Mouse (Mus musculus): Measurements from ENCODE around the gene Krtap4-2. TPM values are rescaled to one million over a fixed set of nuclear protein-coding genes. Genes with fewer than 3 reads are reported as not detected.

Gene Krtap4-2
- not detected for polyA plus RNA-seq (2014; fragmentation: Illumina TruSeq; extraction: RNeasy Lipid Tissue Mini Kit (QIAGEN cat#74804); ENCODE audit: low read depth, low replicate concordance)

GRCm38 (mm10) chr11:99634653-99635134 is at the start of gene Krtap4-2:
Gene Krtap4-2 (minus strand): TSS chr11:99635084.

GRCm38 (mm10) chr11:99665860-99666259 is 31.0 kb upstream of the Krtap4-2 start, which contains the start of gene Krtap4-6:
Gene Krtap4-6 (minus strand): TSS chr11:99665960.

GRCm38 (mm10) chr11:99658467-99659010 is 23.7 kb upstream of the Krtap4-2 start, which contains the start of gene Gm11563:
Gene Gm11563 (minus strand): TSS chr11:99658960.

GRCm38 (mm10) chr11:99650136-99650535 is 15.3 kb upstream of the Krtap4-2 start, which contains the start of gene Gm11555:
Gene Gm11555 (minus strand): TSS chr11:99650236.

GRCm38 (mm10) chr11:99643635-99644139 is 8.8 kb upstream of the Krtap4-2 start, which contains the start of gene Krtap4-7:
Gene Krtap4-7 (minus strand): TSS chr11:99644089.

GRCm38 (mm10) chr11:99628138-99628537 is 6.7 kb downstream of the Krtap4-2 start, which contains the start of gene Krtap4-1:
Gene Krtap4-1 (minus strand): TSS chr11:99628238.

GRCm38 (mm10) chr11:99620335-99620734 is 14.5 kb downstream of the Krtap4-2 start, which contains the start of gene Gm11562:
Gene Gm11562 (minus strand): TSS chr11:99620435.

GRCm38 (mm10) chr11:99614796-99615363 is 20.0 kb downstream of the Krtap4-2 start, which contains the start of gene Krtap2-4:
Gene Krtap2-4 (minus strand): TSS chr11:99614846.

GRCm38 (mm10) chr11:99610089-99610488 is 24.8 kb downstream of the Krtap4-2 start, which contains the start of gene Gm11937:
Gene Gm11937 (minus strand): TSS chr11:99610189.

GRCm38 (mm10) chr11:99603208-99603607 is 31.7 kb downstream of the Krtap4-2 start, which contains the start of gene Gm11938:
Gene Gm11938 (minus strand): TSS chr11:99603308.

GRCm38 (mm10) chr11:99597742-99598141 is 37.1 kb downstream of the Krtap4-2 start, which contains the start of gene Krtap9-3:
Gene Krtap9-3 (minus strand): TSS chr11:99598105.

GRCm38 (mm10) chr11:99590981-99591380 is 43.9 kb downstream of the Krtap4-2 start, which contains the start of gene Krtap1-3:
Gene Krtap1-3 (minus strand): TSS chr11:99591339.

Other genes starting within 250 kb of the Krtap4-2 start
- gene Krt10, start 245.7 kb downstream of the Krtap4-2 start, polyA plus RNA-seq (2014; fragmentation: Illumina TruSeq; extraction: RNeasy Lipid Tissue Mini Kit (QIAGEN cat#74804); ENCODE audit: low read depth, low replicate concordance), result 7.4 TPM
- gene Krt12, start 212.8 kb downstream of the Krtap4-2 start, polyA plus RNA-seq (2014; fragmentation: Illumina TruSeq; extraction: RNeasy Lipid Tissue Mini Kit (QIAGEN cat#74804); ENCODE audit: low read depth, low replicate concordance), result not detected
- gene Krt20, start 196.9 kb downstream of the Krtap4-2 start, polyA plus RNA-seq (2014; fragmentation: Illumina TruSeq; extraction: RNeasy Lipid Tissue Mini Kit (QIAGEN cat#74804); ENCODE audit: low read depth, low replicate concordance), result 0.77 TPM
- 62.3 TPM for gene Krt23, start 141.9 kb downstream of the Krtap4-2 start, polyA plus RNA-seq (2014; fragmentation: Illumina TruSeq; extraction: RNeasy Lipid Tissue Mini Kit (QIAGEN cat#74804); ENCODE audit: low read depth, low replicate concordance)
- not detected for gene Krt39, start 113.7 kb downstream of the Krtap4-2 start, polyA plus RNA-seq (2014; fragmentation: Illumina TruSeq; extraction: RNeasy Lipid Tissue Mini Kit (QIAGEN cat#74804); ENCODE audit: low read depth, low replicate concordance)
- not detected for gene Krt40, start 91.9 kb downstream of the Krtap4-2 start, polyA plus RNA-seq (2014; fragmentation: Illumina TruSeq; extraction: RNeasy Lipid Tissue Mini Kit (QIAGEN cat#74804); ENCODE audit: low read depth, low replicate concordance)
- gene Krtap3-3, start 84.2 kb downstream of the Krtap4-2 start, polyA plus RNA-seq (2014; fragmentation: Illumina TruSeq; extraction: RNeasy Lipid Tissue Mini Kit (QIAGEN cat#74804); ENCODE audit: low read depth, low replicate concordance), result 0.48 TPM
- gene Krtap3-2, start 78.2 kb downstream of the Krtap4-2 start, polyA plus RNA-seq (2014; fragmentation: Illumina TruSeq; extraction: RNeasy Lipid Tissue Mini Kit (QIAGEN cat#74804); ENCODE audit: low read depth, low replicate concordance), result not detected
- not detected for gene Gm11939, start 75.6 kb downstream of the Krtap4-2 start, polyA plus RNA-seq (2014; fragmentation: Illumina TruSeq; extraction: RNeasy Lipid Tissue Mini Kit (QIAGEN cat#74804); ENCODE audit: low read depth, low replicate concordance)
- gene Krtap3-1, start 68.5 kb downstream of the Krtap4-2 start, polyA plus RNA-seq (2014; fragmentation: Illumina TruSeq; extraction: RNeasy Lipid Tissue Mini Kit (QIAGEN cat#74804); ENCODE audit: low read depth, low replicate concordance), result not detected
- not detected for gene Krtap1-5, start 54.1 kb downstream of the Krtap4-2 start, polyA plus RNA-seq (2014; fragmentation: Illumina TruSeq; extraction: RNeasy Lipid Tissue Mini Kit (QIAGEN cat#74804); ENCODE audit: low read depth, low replicate concordance)
- not detected for gene Krtap1-4, start 51.4 kb downstream of the Krtap4-2 start, polyA plus RNA-seq (2014; fragmentation: Illumina TruSeq; extraction: RNeasy Lipid Tissue Mini Kit (QIAGEN cat#74804); ENCODE audit: low read depth, low replicate concordance)
- not detected for gene Krtap1-3, start 43.7 kb downstream of the Krtap4-2 start, polyA plus RNA-seq (2014; fragmentation: Illumina TruSeq; extraction: RNeasy Lipid Tissue Mini Kit (QIAGEN cat#74804); ENCODE audit: low read depth, low replicate concordance)
- gene Krtap9-3, start 37.0 kb downstream of the Krtap4-2 start, polyA plus RNA-seq (2014; fragmentation: Illumina TruSeq; extraction: RNeasy Lipid Tissue Mini Kit (QIAGEN cat#74804); ENCODE audit: low read depth, low replicate concordance), result not detected
- gene Gm11938, start 31.8 kb downstream of the Krtap4-2 start, polyA plus RNA-seq (2014; fragmentation: Illumina TruSeq; extraction: RNeasy Lipid Tissue Mini Kit (QIAGEN cat#74804); ENCODE audit: low read depth, low replicate concordance), result not detected
- gene Gm11937, start 24.9 kb downstream of the Krtap4-2 start, polyA plus RNA-seq (2014; fragmentation: Illumina TruSeq; extraction: RNeasy Lipid Tissue Mini Kit (QIAGEN cat#74804); ENCODE audit: low read depth, low replicate concordance), result not detected
- not detected for gene Krtap2-4, start 20.2 kb downstream of the Krtap4-2 start, polyA plus RNA-seq (2014; fragmentation: Illumina TruSeq; extraction: RNeasy Lipid Tissue Mini Kit (QIAGEN cat#74804); ENCODE audit: low read depth, low replicate concordance)
- gene Gm11562, start 14.6 kb downstream of the Krtap4-2 start, polyA plus RNA-seq (2014; fragmentation: Illumina TruSeq; extraction: RNeasy Lipid Tissue Mini Kit (QIAGEN cat#74804); ENCODE audit: low read depth, low replicate concordance), result not detected
- gene Krtap4-1, start 6.8 kb downstream of the Krtap4-2 start, polyA plus RNA-seq (2014; fragmentation: Illumina TruSeq; extraction: RNeasy Lipid Tissue Mini Kit (QIAGEN cat#74804); ENCODE audit: low read depth, low replicate concordance), result not detected
- not detected for gene Krtap4-7, start 9.0 kb upstream of the Krtap4-2 start, polyA plus RNA-seq (2014; fragmentation: Illumina TruSeq; extraction: RNeasy Lipid Tissue Mini Kit (QIAGEN cat#74804); ENCODE audit: low read depth, low replicate concordance)
- gene Gm11555, start 15.2 kb upstream of the Krtap4-2 start, polyA plus RNA-seq (2014; fragmentation: Illumina TruSeq; extraction: RNeasy Lipid Tissue Mini Kit (QIAGEN cat#74804); ENCODE audit: low read depth, low replicate concordance), result not detected
- not detected for gene Gm11563, start 23.9 kb upstream of the Krtap4-2 start, polyA plus RNA-seq (2014; fragmentation: Illumina TruSeq; extraction: RNeasy Lipid Tissue Mini Kit (QIAGEN cat#74804); ENCODE audit: low read depth, low replicate concordance)
- not detected for gene Krtap4-6, start 30.9 kb upstream of the Krtap4-2 start, polyA plus RNA-seq (2014; fragmentation: Illumina TruSeq; extraction: RNeasy Lipid Tissue Mini Kit (QIAGEN cat#74804); ENCODE audit: low read depth, low replicate concordance)
- not detected for gene Gm14190, start 55.7 kb upstream of the Krtap4-2 start, polyA plus RNA-seq (2014; fragmentation: Illumina TruSeq; extraction: RNeasy Lipid Tissue Mini Kit (QIAGEN cat#74804); ENCODE audit: low read depth, low replicate concordance)
- not detected for gene Gm14180, start 99.2 kb upstream of the Krtap4-2 start, polyA plus RNA-seq (2014; fragmentation: Illumina TruSeq; extraction: RNeasy Lipid Tissue Mini Kit (QIAGEN cat#74804); ENCODE audit: low read depth, low replicate concordance)
- not detected for gene Gm11595, start 137.8 kb upstream of the Krtap4-2 start, polyA plus RNA-seq (2014; fragmentation: Illumina TruSeq; extraction: RNeasy Lipid Tissue Mini Kit (QIAGEN cat#74804); ENCODE audit: low read depth, low replicate concordance)
- not detected for gene Krtap4-8, start 145.6 kb upstream of the Krtap4-2 start, polyA plus RNA-seq (2014; fragmentation: Illumina TruSeq; extraction: RNeasy Lipid Tissue Mini Kit (QIAGEN cat#74804); ENCODE audit: low read depth, low replicate concordance)
- not detected for gene Krtap4-9, start 150.1 kb upstream of the Krtap4-2 start, polyA plus RNA-seq (2014; fragmentation: Illumina TruSeq; extraction: RNeasy Lipid Tissue Mini Kit (QIAGEN cat#74804); ENCODE audit: low read depth, low replicate concordance)
- gene Gm11596, start 158.4 kb upstream of the Krtap4-2 start, polyA plus RNA-seq (2014; fragmentation: Illumina TruSeq; extraction: RNeasy Lipid Tissue Mini Kit (QIAGEN cat#74804); ENCODE audit: low read depth, low replicate concordance), result not detected
- not detected for gene Gm11569, start 163.8 kb upstream of the Krtap4-2 start, polyA plus RNA-seq (2014; fragmentation: Illumina TruSeq; extraction: RNeasy Lipid Tissue Mini Kit (QIAGEN cat#74804); ENCODE audit: low read depth, low replicate concordance)
- not detected for gene Gm11554, start 169.4 kb upstream of the Krtap4-2 start, polyA plus RNA-seq (2014; fragmentation: Illumina TruSeq; extraction: RNeasy Lipid Tissue Mini Kit (QIAGEN cat#74804); ENCODE audit: low read depth, low replicate concordance)
- gene Krtap4-13, start 174.8 kb upstream of the Krtap4-2 start, polyA plus RNA-seq (2014; fragmentation: Illumina TruSeq; extraction: RNeasy Lipid Tissue Mini Kit (QIAGEN cat#74804); ENCODE audit: low read depth, low replicate concordance), result not detected
- not detected for gene Gm11564, start 180.6 kb upstream of the Krtap4-2 start, polyA plus RNA-seq (2014; fragmentation: Illumina TruSeq; extraction: RNeasy Lipid Tissue Mini Kit (QIAGEN cat#74804); ENCODE audit: low read depth, low replicate concordance)
- not detected for gene 2300003K06Rik, start 203.0 kb upstream of the Krtap4-2 start, polyA plus RNA-seq (2014; fragmentation: Illumina TruSeq; extraction: RNeasy Lipid Tissue Mini Kit (QIAGEN cat#74804); ENCODE audit: low read depth, low replicate concordance)
- not detected for gene Krtap4-16, start 216.5 kb upstream of the Krtap4-2 start, polyA plus RNA-seq (2014; fragmentation: Illumina TruSeq; extraction: RNeasy Lipid Tissue Mini Kit (QIAGEN cat#74804); ENCODE audit: low read depth, low replicate concordance)
- gene Gm11568, start 222.8 kb upstream of the Krtap4-2 start, polyA plus RNA-seq (2014; fragmentation: Illumina TruSeq; extraction: RNeasy Lipid Tissue Mini Kit (QIAGEN cat#74804); ENCODE audit: low read depth, low replicate concordance), result not detected
- not detected for gene Gm11559, start 229.4 kb upstream of the Krtap4-2 start, polyA plus RNA-seq (2014; fragmentation: Illumina TruSeq; extraction: RNeasy Lipid Tissue Mini Kit (QIAGEN cat#74804); ENCODE audit: low read depth, low replicate concordance)
- not detected for gene Krtap9-1, start 238.3 kb upstream of the Krtap4-2 start, polyA plus RNA-seq (2014; fragmentation: Illumina TruSeq; extraction: RNeasy Lipid Tissue Mini Kit (QIAGEN cat#74804); ENCODE audit: low read depth, low replicate concordance)
- gene Gm11567, start 244.1 kb upstream of the Krtap4-2 start, polyA plus RNA-seq (2014; fragmentation: Illumina TruSeq; extraction: RNeasy Lipid Tissue Mini Kit (QIAGEN cat#74804); ENCODE audit: low read depth, low replicate concordance), result not detected